Mouse (Mus musculus) neural tube, embryonic 15.5 days (tissue): ENCODE data around the gene 4931414P19Rik. TPM values are rescaled to one million over a fixed set of nuclear protein-coding genes. Genes with fewer than 3 reads are reported as not detected.
A peak's percentile ranks its signal among the peaks of the same experiment; 100 is the strongest.

Experiments used
- ATAC-seq: fragments of 200-750 bp; cut with Nextera tagmentation; 2 replicates; pipeline ENCODE4 v1.8.0; 2017; ENCODE audit warnings: mild to moderate bottlenecking, moderate TSS enrichment, moderate library complexity; ENCODE audit not compliant: low FRiP score
- H3K27ac ChIP-seq: fragments of 300-500 bp; sonication (generic); replicated peaks from 2 replicates; pipeline ENCODE4 v1.5.1; 2015; ENCODE audit warnings: mild to moderate bottlenecking, inconsistent platforms
- H3K27me3 ChIP-seq: fragments of 300-500 bp; sonication (generic); replicated peaks from 2 replicates; pipeline ENCODE4 v1.6.1; 2015; ENCODE audit warnings: inconsistent platforms
- H3K36me3 ChIP-seq: fragments of 300-500 bp; sonication (generic); 2 replicates; pipeline ENCODE4 v1.6.1; 2015; ENCODE audit warnings: inconsistent platforms
- H3K4me1 ChIP-seq: fragments of 300-500 bp; sonication (generic); 2 replicates; pipeline ENCODE4 v1.6.1; 2015; ENCODE audit warnings: inconsistent platforms
- H3K4me2 ChIP-seq: fragments of 300-500 bp; sonication (generic); 2 replicates; pipeline ENCODE4 v1.6.1; 2015; ENCODE audit warnings: inconsistent platforms, mild to moderate bottlenecking, moderate library complexity
- H3K4me3 ChIP-seq: fragments of 300-500 bp; sonication (generic); replicated peaks from 2 replicates; pipeline ENCODE4 v1.5.1; 2015; ENCODE audit warnings: mild to moderate bottlenecking, inconsistent platforms
- H3K9ac ChIP-seq: fragments of 300-500 bp; sonication (generic); replicated peaks from 2 replicates; pipeline ENCODE4 v1.6.1; 2015; ENCODE audit warnings: mild to moderate bottlenecking, inconsistent platforms
- H3K9me3 ChIP-seq: fragments of 300-500 bp; sonication (generic); replicated peaks from 2 replicates; pipeline ENCODE4 v1.6.1; 2016; ENCODE audit warnings: inconsistent platforms
- WGBS: fragments of 180-500 bp; shearing (Covaris S2); methylation state at CpG from one replicate; pipeline ENCODE4 v1.1.7; 2015; ENCODE audit warnings: mixed read lengths; 5-methylcytosine and 5-hydroxymethylcytosine counted together
- polyA plus RNA-seq: library from polyadenylated mRNA; unstranded; fragments of >200 nt; fragmentation: Nextera tagmentation; extraction: Ambion mirVana; gene quantifications from 2 replicates; pipeline ENCODE4 v1.2.1, GENCODE M21; 2015

4931414P19Rik gene
- polyA plus RNA-seq, 1 experiment from 2014 or later, result 4.4 TPM

DNA sequence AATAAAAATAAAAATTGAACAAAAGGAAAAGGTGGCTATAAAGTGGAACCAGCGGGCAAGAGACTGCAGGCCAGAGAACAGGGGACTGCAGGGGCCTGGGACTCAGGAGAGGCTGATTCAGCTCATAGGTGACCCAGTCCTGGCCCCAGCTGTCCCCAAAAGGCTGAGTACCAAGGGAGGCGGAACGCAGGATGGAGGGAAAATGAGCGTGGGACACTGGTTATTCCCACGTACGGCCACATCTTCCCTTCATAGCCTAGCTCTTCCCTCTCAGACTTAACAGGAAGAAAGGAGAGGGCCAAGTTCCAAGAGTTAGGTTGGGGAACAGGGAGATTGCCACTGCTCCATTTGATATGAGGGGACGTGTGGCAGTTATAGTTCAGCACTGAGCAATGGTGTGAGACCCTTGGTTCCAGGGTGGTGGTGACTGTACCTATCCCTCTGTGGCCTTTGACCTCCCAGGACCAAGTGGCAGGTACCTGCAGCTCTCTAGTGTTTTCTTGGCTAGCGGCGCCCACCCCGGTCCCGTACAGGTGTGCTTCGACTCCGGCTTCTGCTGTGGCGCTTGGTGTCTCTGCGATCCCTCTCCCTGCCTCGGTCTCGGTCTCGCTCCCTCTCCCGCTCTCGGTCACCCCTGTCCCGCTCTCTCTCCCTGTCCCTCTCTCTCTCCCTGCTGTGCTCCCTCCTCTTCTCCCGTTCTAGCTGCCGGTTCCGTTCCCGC lies 36.6 kb upstream of the 4931414P19Rik start:
- no peaks in the 10 kb centered on the region for H3K27me3 ChIP-seq
- H3K9me3 ChIP-seq, result no peaks in the 10 kb centered on the region
- H3K9ac ChIP-seq, result no peak overlapping the region
- H3K4me3 ChIP-seq, result no peak overlapping the region
- no peak for ATAC-seq
- H3K4me2 ChIP-seq, result no peak overlapping the region
- peaks cover 31% of the 10 kb centered on the region for H3K4me1 ChIP-seq
- 80% methylated on average over 25 of the region's 25 CpGs for WGBS
- peaks cover 62% of the 10 kb centered on the region for H3K36me3 ChIP-seq
- H3K27ac ChIP-seq, result peak overlapping the region; percentile 90; the same call in 1 of the 2 replicates

DNA sequence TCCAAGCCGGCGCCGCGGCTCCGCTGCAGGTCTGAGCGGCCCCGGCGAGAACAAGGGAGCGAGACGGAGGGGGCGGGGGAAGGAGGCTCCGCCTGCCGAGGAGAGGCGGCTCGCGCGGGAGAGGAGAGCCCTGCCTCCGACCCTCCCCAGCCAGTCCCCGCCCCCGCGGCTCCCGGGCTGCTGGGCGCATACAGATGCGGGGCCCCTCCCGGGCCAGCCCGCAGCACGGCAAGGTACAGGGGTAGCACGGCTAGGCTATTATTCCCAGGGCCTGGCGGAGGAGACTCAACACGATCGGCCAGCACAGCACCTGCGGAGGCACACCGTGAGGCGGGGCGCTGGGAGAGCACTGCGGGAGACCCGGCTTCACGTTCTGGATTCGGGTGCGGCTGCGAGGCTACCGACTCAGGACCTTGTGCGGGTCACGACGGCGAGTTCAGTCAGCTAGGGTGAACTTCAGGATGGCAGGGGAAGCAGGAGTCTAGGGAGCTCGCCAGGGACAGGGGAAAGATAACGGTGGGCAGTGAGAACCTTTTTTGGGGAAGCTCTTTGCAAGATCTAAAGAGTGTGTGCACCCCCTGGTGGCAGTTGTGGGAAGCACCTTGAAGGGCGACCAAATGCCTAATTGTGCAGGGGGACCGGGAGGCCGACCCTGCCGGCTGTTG lies 35.6 kb upstream of the 4931414P19Rik start, which contains the start of gene Cdh24:
Gene Cdh24 (minus strand): TSS at position 60 of the 665 bp plus-strand sequence.
- H3K4me1 ChIP-seq, result peaks cover 35% of the 10 kb centered on the region
- no peaks in the 10 kb centered on the region for H3K27me3 ChIP-seq
- H3K4me3 ChIP-seq, result peak within 1 kb of the TSS; percentile 79
- H3K27ac ChIP-seq, result peak within 1 kb of the TSS; percentile 90
- no peaks in the 10 kb centered on the region for H3K9me3 ChIP-seq
- peak within 1 kb of the TSS; percentile 89 for H3K9ac ChIP-seq
- H3K4me2 ChIP-seq, result peak within 1 kb of the TSS; percentile 96
- WGBS, result under 1% methylated on average over 44 of the region's 52 CpGs
- peak; percentile 93 for ATAC-seq
- peaks cover 62% of the 10 kb centered on the region for H3K36me3 ChIP-seq

DNA sequence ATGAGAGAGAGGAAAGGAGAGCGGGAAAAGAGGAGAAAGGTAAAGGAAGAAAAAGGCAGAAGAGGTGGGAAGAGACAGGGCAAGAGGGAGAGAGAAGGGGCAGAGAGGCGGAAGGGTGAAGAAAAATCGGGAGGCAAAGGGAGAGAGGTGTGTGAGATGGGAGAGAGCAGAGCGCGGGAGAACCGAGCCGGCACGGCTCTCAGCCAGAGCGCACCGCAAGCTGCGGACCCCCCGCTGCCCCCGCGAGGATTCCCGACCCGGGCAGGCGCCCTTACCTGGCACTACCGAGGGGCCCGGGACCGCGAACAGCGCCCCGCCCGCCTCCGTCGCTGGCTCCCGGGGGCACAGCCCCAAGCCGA lies 35.1 kb upstream of the 4931414P19Rik start, which contains the start of gene Gm17606:
Gene Gm17606 (plus strand): TSS at position 7 of the 359 bp plus-strand sequence.
- Histone ChIP-seq H3K27ac (peak within 1 kb of the TSS; percentile 90), H3K36me3 (peaks cover 62% of the 10 kb centered on the region), H3K27me3 (no peaks in the 10 kb centered on the region), H3K4me3 (peak within 1 kb of the TSS; percentile 79), H3K4me2 (peak within 1 kb of the TSS; percentile 96), H3K4me1 (peaks cover 35% of the 10 kb centered on the region), H3K9me3 (no peaks in the 10 kb centered on the region), H3K9ac (peak within 1 kb of the TSS; percentile 89)
- ATAC-seq, result no peak
- 1% methylated on average over 27 of the region's 28 CpGs for WGBS

DNA sequence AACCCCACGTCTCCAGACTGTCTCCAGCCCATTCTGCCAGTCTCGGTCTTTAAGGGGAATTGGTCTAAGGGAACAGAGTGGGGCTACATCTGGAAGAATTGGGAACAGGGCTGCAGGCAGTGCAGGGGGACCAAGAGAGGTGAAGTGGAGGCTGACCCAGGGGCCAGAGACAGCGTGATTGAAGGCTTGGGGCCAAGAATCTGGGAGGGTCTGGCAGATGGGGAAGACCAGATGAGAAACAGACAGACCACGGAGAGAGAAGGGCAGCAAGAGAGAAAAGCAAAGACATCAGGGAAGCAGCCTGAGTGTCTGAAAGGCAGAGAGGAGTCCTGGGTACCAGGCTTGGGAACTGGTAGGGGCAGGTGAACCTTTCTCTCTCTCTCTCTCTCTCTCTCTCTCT lies 34.3 kb upstream of the 4931414P19Rik start:
- ATAC-seq, result no peak
- peaks cover 35% of the 10 kb centered on the region for H3K4me1 ChIP-seq
- H3K4me3 ChIP-seq, result peak overlapping the region; percentile 79
- peak overlapping the region; percentile 89 for H3K9ac ChIP-seq
- peaks cover 57% of the 10 kb centered on the region for H3K36me3 ChIP-seq
- H3K27me3 ChIP-seq, result no peaks in the 10 kb centered on the region
- WGBS, result 12% methylated on average over 4 of the region's 4 CpGs
- no peak overlapping the region for H3K27ac ChIP-seq
- peak overlapping the region; percentile 96 for H3K4me2 ChIP-seq
- H3K9me3 ChIP-seq, result no peaks in the 10 kb centered on the region

- WGBS, result 79% methylated on average over 5 of the region's 5 CpGs
Observed at GRCm38 (mm10) chr14:54638210-54638609, 32.4 kb upstream of the 4931414P19Rik start.

GRCm38 (mm10) chr14:54636954-54637353 lies 31.2 kb upstream of the 4931414P19Rik start:
- Histone ChIP-seq H3K27ac (no peak overlapping the region), H3K4me3 (no peak overlapping the region), H3K27me3 (no peaks in the 10 kb centered on the region), H3K9ac (no peak overlapping the region), H3K4me2 (no peak overlapping the region), H3K4me1 (peaks cover 35% of the 10 kb centered on the region), H3K9me3 (no peaks in the 10 kb centered on the region), H3K36me3 (peaks cover 51% of the 10 kb centered on the region)
- no peak for ATAC-seq
- 54% methylated on average over 8 of the region's 8 CpGs for WGBS

More at GRCm38 (mm10) chr14:54638210-54638609, 32.4 kb upstream of the 4931414P19Rik start:
- no peaks in the 10 kb centered on the region for H3K9me3 ChIP-seq
- no peaks in the 10 kb centered on the region for H3K27me3 ChIP-seq
- no peak for ATAC-seq
- no peak overlapping the region for H3K4me3 ChIP-seq
- H3K4me2 ChIP-seq, result no peak overlapping the region; the same call in 1 of the 2 replicates
- H3K36me3 ChIP-seq, result peaks cover 48% of the 10 kb centered on the region
- H3K27ac ChIP-seq, result no peak overlapping the region
- H3K9ac ChIP-seq, result no peak overlapping the region
- H3K4me1 ChIP-seq, result peaks cover 35% of the 10 kb centered on the region

DNA sequence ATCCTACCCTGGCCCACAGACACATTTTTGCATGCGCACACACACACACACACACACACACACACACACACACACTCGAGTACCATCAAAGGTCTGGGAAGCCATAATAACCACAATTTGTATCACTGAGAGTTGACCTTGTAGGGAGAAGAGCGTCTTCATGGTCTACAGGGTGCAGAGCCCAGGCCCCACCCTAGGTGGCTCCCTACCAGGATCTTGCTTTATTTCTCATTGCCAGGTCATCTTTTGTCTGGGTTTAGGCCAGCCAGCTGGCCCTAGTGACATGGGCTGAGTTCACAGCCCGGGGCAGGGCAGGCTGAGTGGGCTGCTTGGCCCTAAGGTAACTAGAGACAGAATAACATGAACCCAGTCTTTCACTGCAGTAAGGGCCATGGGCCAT lies 28.4 kb upstream of the 4931414P19Rik start:
- no peak overlapping the region for H3K4me3 ChIP-seq
- peaks cover 19% of the 10 kb centered on the region for H3K4me1 ChIP-seq
- no peak overlapping the region for H3K9ac ChIP-seq
- no peaks in the 10 kb centered on the region for H3K27me3 ChIP-seq
- no peaks in the 10 kb centered on the region for H3K9me3 ChIP-seq
- peaks cover 71% of the 10 kb centered on the region for H3K36me3 ChIP-seq
- H3K4me2 ChIP-seq, result no peak overlapping the region
- no peak overlapping the region for H3K27ac ChIP-seq
- ATAC-seq, result no peak
- 79% methylated on average over 4 of the region's 4 CpGs for WGBS

GRCm38 (mm10) chr14:54632252-54632651 lies 26.5 kb upstream of the 4931414P19Rik start:
- Histone ChIP-seq H3K27ac (no peak overlapping the region), H3K4me3 (no peak overlapping the region), H3K4me2 (no peak overlapping the region), H3K4me1 (0 out of 2 replicates have a peak, but pooled peaks cover 3% of the 10 kb centered on the region), H3K9me3 (no peaks in the 10 kb centered on the region), H3K36me3 (peaks cover 60% of the 10 kb centered on the region), H3K9ac (no peak overlapping the region), H3K27me3 (no peaks in the 10 kb centered on the region)
- no peak for ATAC-seq
- WGBS, result 96% methylated on average over 37 of the region's 37 CpGs

GRCm38 (mm10) chr14:54631240-54631599 lies 25.4 kb upstream of the 4931414P19Rik start:
- H3K9ac ChIP-seq, result no peak overlapping the region
- H3K27ac ChIP-seq, result peak overlapping the region; percentile 30; the same call in 1 of the 2 replicates
- H3K36me3 ChIP-seq, result peaks cover 49% of the 10 kb centered on the region
- ATAC-seq, result 0 out of 2 replicates have a peak, but pooled peaks have one; percentile 29
- no peak overlapping the region for H3K4me3 ChIP-seq
- no peaks in the 10 kb centered on the region for H3K27me3 ChIP-seq
- H3K4me1 ChIP-seq, result no peaks in the 10 kb centered on the region
- 71% methylated on average over 4 of the region's 4 CpGs for WGBS
- no peaks in the 10 kb centered on the region for H3K9me3 ChIP-seq
- H3K4me2 ChIP-seq, result no peak overlapping the region

- no peaks in the 10 kb centered on the region for H3K27me3 ChIP-seq
- peak overlapping the region; percentile 30; the same call in 1 of the 2 replicates for H3K27ac ChIP-seq
- no peak overlapping the region for H3K4me2 ChIP-seq
- H3K9ac ChIP-seq, result no peak overlapping the region
- H3K9me3 ChIP-seq, result no peaks in the 10 kb centered on the region
- WGBS, result 68% methylated on average over 11 of the region's 11 CpGs
- H3K4me1 ChIP-seq, result no peaks in the 10 kb centered on the region
- peak; percentile 56 for ATAC-seq
- peaks cover 44% of the 10 kb centered on the region for H3K36me3 ChIP-seq
- H3K4me3 ChIP-seq, result no peak overlapping the region
Observed at GRCm38 (mm10) chr14:54630583-54631239, 24.9 kb upstream of the 4931414P19Rik start.

DNA sequence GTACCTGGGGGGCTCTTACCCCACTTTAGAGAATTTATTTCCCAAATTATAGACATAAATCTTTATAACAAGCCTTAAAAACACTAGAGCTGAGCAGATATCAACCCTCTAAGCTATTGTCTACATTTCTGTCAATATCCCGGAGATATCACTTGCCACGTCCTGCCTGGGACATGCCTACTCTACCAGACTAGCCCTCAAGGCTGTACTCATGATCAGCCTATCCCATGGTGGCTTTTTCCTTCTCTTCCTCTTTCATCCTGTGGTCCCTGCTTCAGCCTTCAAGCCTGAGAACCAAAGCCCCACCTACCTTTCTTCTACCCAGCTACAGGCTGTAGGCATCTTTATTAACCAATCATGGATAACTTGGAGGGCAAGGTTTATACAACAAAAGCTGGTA lies 24.0 kb upstream of the 4931414P19Rik start:
- ATAC-seq, result no peak
- H3K27ac ChIP-seq, result 0 out of 2 replicates have a peak overlapping the region, but pooled peaks have one; percentile 30
- H3K4me1 ChIP-seq, result no peaks in the 10 kb centered on the region
- H3K9me3 ChIP-seq, result no peaks in the 10 kb centered on the region
- 84% methylated on average over 2 of the region's 2 CpGs for WGBS
- H3K36me3 ChIP-seq, result peaks cover 43% of the 10 kb centered on the region
- no peak overlapping the region for H3K4me2 ChIP-seq
- H3K27me3 ChIP-seq, result no peaks in the 10 kb centered on the region
- no peak overlapping the region for H3K9ac ChIP-seq
- no peak overlapping the region for H3K4me3 ChIP-seq
